Mouse (Mus musculus): ENCODE measurements at regions not wholly inside any gene's neighbourhood (a gene's known extent, or its start where the extent isn't known, plus 50 kb on each side); places are given as distances from the start of the nearest gene placed in this dataset.

- DNase-seq: no peak
Observed at GRCm38 (mm10) chr17:61960837-61961236, 920.3 kb downstream of the Efna5 start.

DNA sequence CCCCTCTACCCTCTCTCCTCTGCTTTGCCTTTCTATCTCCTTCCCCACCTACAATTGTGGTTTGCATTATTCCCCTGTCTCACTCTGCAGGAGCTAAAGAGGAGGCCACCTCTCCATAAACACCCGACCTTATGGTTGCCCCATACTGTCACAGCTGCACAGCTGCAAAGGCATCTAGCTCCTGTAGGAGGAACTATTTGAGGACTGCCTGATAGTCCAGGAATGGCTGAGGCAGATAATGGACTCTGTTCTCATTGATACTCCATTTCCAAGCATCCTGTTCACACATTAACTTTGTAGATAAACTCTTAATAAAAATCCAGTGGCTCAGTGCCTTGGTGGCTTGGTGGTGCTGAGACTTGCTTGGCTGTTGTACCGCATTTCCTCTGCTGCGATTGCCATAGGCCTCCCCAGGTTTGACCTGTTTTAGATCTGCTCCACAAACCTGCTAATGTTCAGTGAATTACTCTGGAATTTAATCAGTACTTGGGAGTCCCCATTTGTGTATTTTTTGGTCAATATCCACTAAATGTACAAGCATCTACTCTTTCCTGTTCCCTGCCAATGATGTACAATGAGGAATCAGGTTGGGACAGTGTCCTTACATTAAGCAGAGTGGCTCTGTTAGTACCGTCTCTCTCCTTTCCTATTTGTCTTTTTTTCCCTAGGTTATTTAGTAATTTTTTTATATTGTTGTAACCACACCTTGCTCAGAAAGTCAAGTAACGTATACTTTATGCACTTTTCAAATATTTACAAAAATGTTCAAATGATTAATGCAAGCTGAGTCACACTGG lies 920.9 kb downstream of the Efna5 start:
- no peak for DNase-seq

GRCm38 (mm10) chr17:61917766-61918165 lies 963.4 kb downstream of the Efna5 start:
- no peak for DNase-seq

DNA sequence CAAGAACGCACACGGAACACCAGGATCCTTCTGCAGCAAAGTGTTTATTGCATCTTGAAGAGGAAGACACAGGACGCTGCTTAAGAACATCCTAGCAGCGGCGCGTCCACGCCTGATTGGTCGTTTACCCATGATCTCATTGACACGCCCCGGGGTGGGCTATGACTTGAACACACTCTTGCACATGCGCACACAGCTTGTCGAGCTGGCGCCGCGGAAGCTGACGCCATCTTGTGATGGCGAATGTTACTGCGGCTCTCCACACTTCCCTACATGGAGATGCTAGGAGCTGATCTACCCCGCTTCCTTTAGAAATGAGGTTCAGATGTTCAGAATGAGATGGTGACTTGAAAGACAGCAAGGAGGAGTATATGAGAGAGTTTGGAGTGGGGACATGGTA lies 978.2 kb downstream of the Efna5 start:
- no peak for DNase-seq

DNA sequence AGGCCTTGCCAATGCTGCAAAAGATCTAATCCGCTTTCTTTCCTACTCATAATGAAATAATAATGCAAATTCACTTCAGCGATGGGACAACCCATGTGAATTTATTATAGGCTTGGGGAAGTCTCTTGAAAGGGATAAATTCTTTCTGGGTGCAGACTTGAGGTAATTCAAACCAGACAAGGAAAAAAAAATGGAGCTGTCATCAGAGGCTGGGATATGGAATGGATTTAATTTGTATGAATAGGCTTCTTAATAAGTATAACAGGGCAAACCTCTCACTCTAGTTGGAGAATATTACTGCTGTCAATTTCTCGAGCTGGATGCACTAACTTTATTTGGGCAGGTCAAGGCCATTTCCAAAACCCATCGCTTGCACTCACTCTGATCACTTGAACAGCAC lies 990.5 kb downstream of the Efna5 start:
- no peak for DNase-seq

- DNase-seq: no peak
Observed at GRCm38 (mm10) chr17:61866154-61866553, 1015.0 kb downstream of the Efna5 start.

DNA sequence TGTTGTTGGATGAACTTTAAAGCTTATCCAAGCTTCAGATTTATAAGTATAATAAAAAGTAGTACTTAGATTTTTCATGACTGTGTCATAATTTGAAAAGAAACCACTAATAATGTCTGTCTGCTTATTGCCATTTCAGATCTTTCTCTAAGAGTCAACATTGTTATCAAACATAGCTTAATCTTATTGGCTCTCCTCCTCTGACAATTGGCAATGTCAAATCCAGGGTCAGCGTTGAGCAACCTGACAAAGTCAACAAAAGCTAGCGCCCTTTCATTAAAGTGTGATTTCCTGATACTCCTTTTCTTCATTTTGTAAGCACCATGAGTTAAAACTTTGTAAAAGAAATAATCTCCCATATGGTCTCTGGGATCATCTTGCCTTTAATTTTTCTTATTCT lies 1018.7 kb downstream of the Efna5 start:
- no peak for DNase-seq

DNA sequence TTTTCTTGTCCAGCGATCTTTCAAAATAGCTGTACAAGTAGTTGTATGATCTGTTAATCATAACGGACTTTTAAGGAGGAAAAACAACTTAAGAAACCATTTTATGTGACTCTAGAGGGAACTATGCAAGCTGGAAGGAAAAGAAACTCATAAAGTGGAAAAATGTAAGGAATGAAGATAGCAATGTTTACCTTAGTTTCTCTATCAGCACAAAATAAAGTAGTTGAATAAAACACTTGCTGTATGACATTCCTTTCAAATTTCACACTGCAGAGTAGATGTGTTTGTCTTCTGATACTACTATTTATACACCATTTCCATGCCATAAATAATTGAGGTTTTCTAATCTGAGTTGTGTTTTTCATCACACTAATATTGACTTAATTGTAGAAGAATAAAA lies 1043.6 kb downstream of the Efna5 start:
- no peak for DNase-seq

DNA sequence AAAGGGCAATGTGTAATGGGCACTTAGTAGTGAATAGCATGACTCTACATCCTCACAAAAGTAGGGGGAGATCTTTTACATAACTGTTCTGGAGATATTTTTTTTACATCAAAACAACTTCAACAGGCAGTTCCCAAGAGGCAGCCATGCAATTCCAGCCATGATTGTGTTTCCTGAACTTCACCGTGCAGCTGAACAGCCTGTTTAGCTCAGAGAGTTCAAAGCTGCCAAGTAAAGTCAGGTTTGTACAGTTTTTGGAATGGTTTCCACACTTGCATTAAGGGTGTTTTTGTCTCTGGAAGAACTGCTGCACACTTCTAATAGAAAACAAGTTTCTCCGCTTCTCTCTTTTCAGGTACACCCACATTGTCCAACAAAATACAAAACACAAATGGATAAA lies 1065.6 kb downstream of the Efna5 start:
- peak; percentile 21 to 29 for DNase-seq

- DNase-seq: no peak
Observed at GRCm38 (mm10) chr17:61768361-61768760, 1112.8 kb downstream of the Efna5 start.

DNA sequence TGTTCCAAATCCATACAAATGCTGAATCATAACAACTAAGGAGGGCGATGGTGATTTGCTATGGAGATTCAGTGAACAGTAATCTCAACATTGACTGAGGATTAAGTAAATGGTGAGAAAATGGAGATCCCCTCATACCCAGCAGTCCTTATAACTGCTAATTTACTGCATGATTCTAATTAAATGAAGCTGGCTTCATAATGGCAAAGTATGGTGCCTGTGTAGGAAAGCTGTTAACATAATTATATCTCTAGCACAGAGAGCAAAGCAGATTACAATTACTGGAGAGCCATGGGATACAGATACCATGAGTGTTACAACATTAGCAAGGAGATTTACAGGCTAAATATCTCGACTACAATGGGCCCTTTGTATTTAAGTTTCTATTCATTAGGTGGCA lies 1116.0 kb downstream of the Efna5 start:
- no peak for DNase-seq

All from heart, adult 18-20 months (tissue).